Mouse (Mus musculus): ENCODE data around the gene Oas1e.

Oas1e gene

GRCm38 (mm10) chr5:120775287-120775985, 19.9 kb downstream of the Oas1e start:
- DNase-seq, result no peak

- DNase-seq, result no peak
Observed at GRCm38 (mm10) chr5:120769396-120769795, 25.9 kb downstream of the Oas1e start.

GRCm38 (mm10) chr5:120765010-120765409, 30.3 kb downstream of the Oas1e start:
- no peak for DNase-seq

GRCm38 (mm10) chr5:120761901-120762300, 33.4 kb downstream of the Oas1e start:
- no peak for DNase-seq

GRCm38 (mm10) chr5:120754215-120754614, 41.1 kb downstream of the Oas1e start:
- no peak for DNase-seq

GRCm38 (mm10) chr5:120752786-120753185, 42.5 kb downstream of the Oas1e start:
- DNase-seq, result no peak

GRCm38 (mm10) chr5:120751206-120751605, 44.1 kb downstream of the Oas1e start:
- no peak for DNase-seq

GRCm38 (mm10) chr5:120749688-120750087, 45.6 kb downstream of the Oas1e start, which contains the start of gene Oas2:
TSS of gene Oas2 (minus strand) at chr5:120749853.
- no peak for DNase-seq

GRCm38 (mm10) chr5:120746451-120746850, 48.9 kb downstream of the Oas1e start:
- DNase-seq, result no peak

GRCm38 (mm10) chr5:120742125-120742524, 53.2 kb downstream of the Oas1e start:
- DNase-seq, result peak; percentile 20
